Mouse (Mus musculus): ENCODE data around the gene Odf3b.

DNA sequence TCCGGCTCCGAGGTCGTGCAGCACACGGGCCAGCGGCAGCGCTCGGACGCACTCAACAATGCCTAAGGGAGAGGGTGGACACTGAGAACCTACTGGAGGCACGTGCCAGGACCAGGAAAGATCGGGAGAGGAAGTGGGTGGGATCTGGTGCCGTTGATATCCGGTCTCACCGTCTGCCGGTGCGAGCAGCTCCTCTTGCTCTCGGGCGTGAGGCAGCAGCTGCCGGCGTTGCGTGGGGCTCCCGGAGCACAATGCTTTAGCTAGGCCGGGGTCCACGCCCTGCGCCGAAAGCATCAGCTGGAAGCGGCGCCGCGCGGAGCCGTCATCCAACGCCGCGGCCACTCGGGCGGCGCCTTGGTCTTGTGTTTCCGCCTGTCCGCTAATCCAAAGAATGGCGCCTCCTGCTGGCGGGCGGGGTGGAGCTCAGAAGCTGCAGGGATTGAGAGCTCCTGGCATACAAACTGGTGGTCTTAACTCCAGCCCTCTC lies 5.3 kb downstream of the Odf3b start, which contains the start of gene Sco2:
- TF ChIP-seq EP300 (optimal IDR thresholded peaks at IDR 0.05) (no peak), CTCF (IDR thresholded peaks at IDR 0.05; ENCODE audit: low read depth) (peak; percentile 86)
